Mouse (Mus musculus) c-Kit-positive CD71-positive TER-119-negative erythroid progenitor cells, embryonic 14.5 days (primary cell): ENCODE data around the gene Cfap97d2.

Experiments
- DNase-seq: peaks from one replicate; pipeline ENCODE4 v3.0.0-alpha.2; 2013; ENCODE audit warnings: low read depth

Cfap97d2 gene

GRCm38 (mm10) chr8:13687101-13687717 is 18.5 kb upstream of the Cfap97d2 start:
- no peak for DNase-seq

- no peak for DNase-seq
Observed at GRCm38 (mm10) chr8:13687941-13688340, 17.7 kb upstream of the Cfap97d2 start.

- DNase-seq = no peak
Observed at GRCm38 (mm10) chr8:13688461-13688860, 17.2 kb upstream of the Cfap97d2 start.

- DNase-seq = no peak
Observed at GRCm38 (mm10) chr8:13689331-13689730, 16.4 kb upstream of the Cfap97d2 start.

- DNase-seq = no peak
Observed at GRCm38 (mm10) chr8:13692302-13693066, 13.2 kb upstream of the Cfap97d2 start.

- no peak for DNase-seq
Observed at GRCm38 (mm10) chr8:13694735-13695134, 11.0 kb upstream of the Cfap97d2 start.

GRCm38 (mm10) chr8:13695203-13695867 is 10.4 kb upstream of the Cfap97d2 start:
- no peak for DNase-seq

- no peak for DNase-seq
Observed at GRCm38 (mm10) chr8:13696157-13696556, 9.5 kb upstream of the Cfap97d2 start.

GRCm38 (mm10) chr8:13697196-13697595 is 8.5 kb upstream of the Cfap97d2 start:
- no peak for DNase-seq

GRCm38 (mm10) chr8:13697681-13698080 is 8.0 kb upstream of the Cfap97d2 start:
- DNase-seq = no peak

- DNase-seq = no peak
Observed at GRCm38 (mm10) chr8:13698281-13698680, 7.4 kb upstream of the Cfap97d2 start.

GRCm38 (mm10) chr8:13699323-13699949 is 6.3 kb upstream of the Cfap97d2 start:
- no peak for DNase-seq

GRCm38 (mm10) chr8:13702755-13703154 is 2.9 kb upstream of the Cfap97d2 start:
- DNase-seq = no peak

- DNase-seq = no peak
Observed at GRCm38 (mm10) chr8:13703756-13704155, 1.9 kb upstream of the Cfap97d2 start.

GRCm38 (mm10) chr8:13704301-13704700 is 1.4 kb upstream of the Cfap97d2 start:
- DNase-seq = no peak

GRCm38 (mm10) chr8:13706918-13707317 is 1.2 kb downstream of the Cfap97d2 start:
- no peak for DNase-seq

- DNase-seq = no peak
Observed at GRCm38 (mm10) chr8:13708514-13708913, 2.8 kb downstream of the Cfap97d2 start.

- no peak for DNase-seq
Observed at GRCm38 (mm10) chr8:13718980-13719379, 13.3 kb downstream of the Cfap97d2 start.

GRCm38 (mm10) chr8:13725722-13726121 is 20.0 kb downstream of the Cfap97d2 start:
- DNase-seq = peak; percentile 34

GRCm38 (mm10) chr8:13727469-13728094 is 21.9 kb downstream of the Cfap97d2 start:
- DNase-seq = no peak

GRCm38 (mm10) chr8:13740323-13740770 is 34.7 kb downstream of the Cfap97d2 start:
- DNase-seq = no peak
